In the genomic region with DNA sequence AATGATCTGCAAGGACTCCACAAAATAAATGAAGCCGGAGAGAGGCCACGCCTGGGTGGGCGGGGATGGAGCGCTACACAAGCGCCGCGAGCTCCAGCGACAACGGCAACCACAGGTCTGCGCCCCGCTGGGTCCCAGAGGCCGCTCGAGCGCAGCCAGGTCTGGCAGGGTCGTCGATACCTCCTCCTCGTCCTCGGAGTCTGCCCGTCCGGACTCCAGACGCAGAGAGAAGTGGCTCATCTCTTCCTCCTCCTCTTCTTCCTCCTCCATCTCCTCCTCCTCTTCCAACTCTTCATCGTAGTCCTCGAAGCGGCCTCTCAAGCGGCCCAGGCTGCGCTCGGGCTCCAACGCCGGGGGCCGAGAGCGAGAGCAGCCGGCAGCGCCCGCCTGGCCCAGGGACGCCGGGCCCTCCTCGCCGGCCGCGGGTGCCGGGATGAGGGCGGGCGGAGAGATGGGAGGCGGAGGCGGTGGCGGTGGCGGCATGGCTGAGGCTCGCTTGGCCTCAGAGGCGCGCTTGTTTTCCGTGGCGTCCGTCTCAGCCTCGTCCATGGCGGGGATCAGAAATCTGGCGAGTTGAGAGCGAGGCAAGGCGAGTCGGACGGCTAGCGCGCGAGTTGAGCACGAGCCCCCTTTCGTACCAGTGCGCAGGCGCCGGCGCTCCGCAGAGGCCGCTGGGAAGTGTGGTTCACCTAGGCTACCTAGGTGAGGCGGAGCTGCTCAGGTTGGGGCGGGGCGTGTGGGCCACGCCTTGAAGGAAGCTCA, we compare ENCODE assay signal across 8 mouse cellular contexts. TPM values are rescaled to one million over a fixed set of nuclear protein-coding genes. Genes with fewer than 3 reads are reported as not detected.
DNase-seq lines count a peak whose midpoint lies in the region; ATAC-seq and TF ChIP-seq lines count a peak whose summit lies in the region.

Gene Pcgf6, minus strand, starts transcription at position 636 of the 762 bp plus-strand sequence.

- TF ChIP-seq CTCF in C2C12 (IDR thresholded peaks at IDR 0.05; ENCODE audit: control insufficient read depth, insufficient read depth, insufficient read length): no peak
- TF ChIP-seq CTCF in embryonic fibroblast, embryonic 13.5 days (IDR thresholded peaks at IDR 0.05; ENCODE audit: borderline replicate concordance, insufficient read depth, low read length): no peak
- TF ChIP-seq CTCF in midbrain, postnatal 0 days (IDR thresholded peaks at IDR 0.05): no peak; the same call in 1 of the 2 replicates

- H3K27ac ChIP-seq in embryonic fibroblast, embryonic 13.5 days (ENCODE audit: insufficient read depth, low read length): peak within 1 kb of the TSS; percentile 71
- peak within 1 kb of the TSS; percentile 96 for H3K27ac ChIP-seq in heart, embryonic 10.5 days
- H3K27ac ChIP-seq in kidney, embryonic 14.5 days (ENCODE audit: low read depth, low read length): peak within 1 kb of the TSS; percentile 95
- peak within 1 kb of the TSS; percentile 90 for H3K27ac ChIP-seq in limb, embryonic 15.5 days
- H3K27ac ChIP-seq in midbrain, postnatal 0 days (ENCODE audit: low read depth, low read length): peak within 1 kb of the TSS; percentile 92

- H3K36me3 ChIP-seq in C2C12 (ENCODE audit: control insufficient read depth, insufficient read depth): peaks cover 23% of the 10 kb centered on the region
- H3K36me3 ChIP-seq in heart, embryonic 10.5 days: peaks cover 23% of the 10 kb centered on the region
- peaks cover 11% of the 10 kb centered on the region; the same call in 1 of the 2 replicates for H3K36me3 ChIP-seq in kidney, embryonic 14.5 days (ENCODE audit: control insufficient read depth, insufficient read depth, low read length)
- peaks cover 15% of the 10 kb centered on the region for H3K36me3 ChIP-seq in limb, embryonic 15.5 days
- peaks cover 14% of the 10 kb centered on the region for H3K36me3 ChIP-seq in midbrain, postnatal 0 days (ENCODE audit: insufficient read depth, low read length)

- peak within 1 kb of the TSS; percentile 80 for H3K4me2 ChIP-seq in kidney, embryonic 14.5 days (replicated peaks; ENCODE audit: low read depth, low read length)
- peak within 1 kb of the TSS; percentile 78 for H3K4me2 ChIP-seq in limb, embryonic 15.5 days
- H3K4me2 ChIP-seq in midbrain, postnatal 0 days (ENCODE audit: low read depth, low read length, poor library complexity, severe bottlenecking): peak within 1 kb of the TSS; percentile 77

- under 1% methylated on average over 75 of the region's 75 CpGs for WGBS in heart, embryonic 10.5 days
- under 1% methylated on average over 75 of the region's 75 CpGs for WGBS in kidney, embryonic 14.5 days
- WGBS in limb, embryonic 15.5 days: under 1% methylated on average over 73 of the region's 75 CpGs
- WGBS in midbrain, postnatal 0 days: under 1% methylated on average over 75 of the region's 75 CpGs

- no peaks in the 10 kb centered on the region for H3K9me3 ChIP-seq in heart, embryonic 10.5 days
- no peaks in the 10 kb centered on the region for H3K9me3 ChIP-seq in kidney, embryonic 14.5 days (ENCODE audit: control insufficient read depth, low read length)
- H3K9me3 ChIP-seq in limb, embryonic 15.5 days: no peaks in the 10 kb centered on the region
- no peaks in the 10 kb centered on the region for H3K9me3 ChIP-seq in midbrain, postnatal 0 days (ENCODE audit: low read length)

- peak; percentile 91 for TF ChIP-seq POLR2A in embryonic fibroblast, embryonic 13.5 days (IDR thresholded peaks at IDR 0.05; ENCODE audit: low read depth, low read length)

- DNase-seq in brain, adult 2 months (ENCODE audit: low read depth, low spot score): peak; percentile 95
- peak; percentile 93 for DNase-seq in heart, embryonic 10.5 days (ENCODE audit: low spot score)
- DNase-seq in midbrain, postnatal 0 days (ENCODE audit: low spot score): peak; percentile 89
- peak; percentile 61 to 71 for DNase-seq in spleen, postnatal 14 days (ENCODE audit: low spot score in 2 of 2)

- H3ac ChIP-seq in C2C12 (ENCODE audit: control insufficient read depth, insufficient read length, low read depth): peak within 1 kb of the TSS; percentile 89

- H3K4me3 ChIP-seq in C2C12 (ENCODE audit: insufficient read depth, poor library complexity, severe bottlenecking): peak within 1 kb of the TSS; percentile 56
- peak within 1 kb of the TSS; percentile 76 for H3K4me3 ChIP-seq in embryonic fibroblast, embryonic 13.5 days (ENCODE audit: insufficient read depth, low read length)
- H3K4me3 ChIP-seq in heart, embryonic 10.5 days: peak within 1 kb of the TSS; percentile 92
- H3K4me3 ChIP-seq in kidney, embryonic 14.5 days (ENCODE audit: low read length): peak within 1 kb of the TSS; percentile 93
- peak within 1 kb of the TSS; percentile 88 for H3K4me3 ChIP-seq in limb, embryonic 15.5 days
- H3K4me3 ChIP-seq in midbrain, postnatal 0 days (ENCODE audit: low read depth, low read length): peak within 1 kb of the TSS; percentile 97

- peaks cover 15% of the 10 kb centered on the region for H3K79me3 ChIP-seq in C2C12 (ENCODE audit: low read depth)

- H3K79me2 ChIP-seq in C2C12 (ENCODE audit: control insufficient read depth, insufficient read depth): peaks cover 14% of the 10 kb centered on the region

- no peaks in the 10 kb centered on the region for H3K27me3 ChIP-seq in C2C12 (ENCODE audit: control insufficient read depth, insufficient read depth, insufficient read length)
- H3K27me3 ChIP-seq in heart, embryonic 10.5 days (ENCODE audit: insufficient read depth, poor library complexity, severe bottlenecking): no peaks in the 10 kb centered on the region
- no peaks in the 10 kb centered on the region for H3K27me3 ChIP-seq in kidney, embryonic 14.5 days (ENCODE audit: control insufficient read depth, insufficient read depth, low read length)
- no peaks in the 10 kb centered on the region for H3K27me3 ChIP-seq in limb, embryonic 15.5 days
- no peaks in the 10 kb centered on the region; the same call in 1 of the 2 replicates for H3K27me3 ChIP-seq in midbrain, postnatal 0 days (ENCODE audit: insufficient read depth, low read length)

- H3K4me1 ChIP-seq in embryonic fibroblast, embryonic 13.5 days (ENCODE audit: control insufficient read depth, insufficient read depth, low read length): no peaks in the 10 kb centered on the region
- peaks cover 13% of the 10 kb centered on the region for H3K4me1 ChIP-seq in heart, embryonic 10.5 days
- H3K4me1 ChIP-seq in kidney, embryonic 14.5 days (ENCODE audit: control insufficient read depth, insufficient read depth, low read length): peaks cover 12% of the 10 kb centered on the region
- peaks cover 16% of the 10 kb centered on the region for H3K4me1 ChIP-seq in limb, embryonic 15.5 days
- H3K4me1 ChIP-seq in midbrain, postnatal 0 days (ENCODE audit: insufficient read depth, low read length): peaks cover 4% of the 10 kb centered on the region; the same call in 1 of the 2 replicates

- H3K9ac ChIP-seq in kidney, embryonic 14.5 days (ENCODE audit: low read depth, low read length): peak within 1 kb of the TSS; percentile 88
- H3K9ac ChIP-seq in limb, embryonic 15.5 days: peak within 1 kb of the TSS; percentile 83
- H3K9ac ChIP-seq in midbrain, postnatal 0 days (replicated peaks; ENCODE audit: low read length, poor library complexity, severe bottlenecking): peak within 1 kb of the TSS; percentile 90

- peak; percentile 92 for ATAC-seq in kidney, embryonic 14.5 days (ENCODE audit: low FRiP score, low TSS enrichment)
- peak; percentile 87 for ATAC-seq in limb, embryonic 15.5 days (ENCODE audit: insufficient number of reproducible peaks, low FRiP score, low TSS enrichment, low read depth)
- ATAC-seq in midbrain, postnatal 0 days (ENCODE audit: low FRiP score): peak; percentile 91

TF ChIP-seq in C2C12, 6 proteins besides CTCF, POLR2A, EP300 and RAD21:
- TF ChIP-seq MYOG (IDR thresholded peaks at IDR 0.05; ENCODE audit: control insufficient read depth, extremely low read depth, insufficient read length) (no peak), MAX (IDR thresholded peaks at IDR 0.05) (peak; percentile 60)

RNA-seq across cellular contexts. Expression of gene Pcgf6, which starts in this region (rescaled TPM):
- 5.5 TPM for polyA plus RNA-seq in C2C12 (2012; fragmentation: generic; extraction: Trizol)
- polyA plus RNA-seq in embryonic fibroblast, embryonic 13.5 days (2011; ENCODE audit: insufficient read length, low read depth, missing spikeins): 13.3 and 18.4 TPM in 2 replicates
- polyA plus RNA-seq in heart, embryonic 10.5 days (2016; fragmentation: Nextera tagmentation; extraction: Ambion mirVana): 14.4 and 21.5 TPM in 2 replicates
- polyA plus RNA-seq in kidney, embryonic 14.5 days (2014; fragmentation: Nextera tagmentation; extraction: Ambion mirVana): 36.4 and 37.1 TPM in 2 replicates
- polyA plus RNA-seq in limb, embryonic 15.5 days (2015; fragmentation: Nextera tagmentation; extraction: Ambion mirVana): 11.0 and 14.0 TPM in 2 replicates
- total RNA-seq in midbrain, postnatal 0 days (2014; rRNA removed): 26.3 and 29.2 TPM in 2 replicates
- polyA plus RNA-seq in midbrain, postnatal 0 days (2015; fragmentation: Nextera tagmentation; extraction: Ambion mirVana): 21.8 and 23.6 TPM in 2 replicates

Comparison
In these comparisons a context has a peak if more than half of its experiments do, and no peak if none do; other contexts are left out.
1. Peak in every context shown above with its lines: DNase-seq, ATAC-seq, H3K4me3 ChIP-seq and H3K27ac ChIP-seq.